Mouse (Mus musculus): ENCODE measurements around the gene Ripor3.

DNA sequence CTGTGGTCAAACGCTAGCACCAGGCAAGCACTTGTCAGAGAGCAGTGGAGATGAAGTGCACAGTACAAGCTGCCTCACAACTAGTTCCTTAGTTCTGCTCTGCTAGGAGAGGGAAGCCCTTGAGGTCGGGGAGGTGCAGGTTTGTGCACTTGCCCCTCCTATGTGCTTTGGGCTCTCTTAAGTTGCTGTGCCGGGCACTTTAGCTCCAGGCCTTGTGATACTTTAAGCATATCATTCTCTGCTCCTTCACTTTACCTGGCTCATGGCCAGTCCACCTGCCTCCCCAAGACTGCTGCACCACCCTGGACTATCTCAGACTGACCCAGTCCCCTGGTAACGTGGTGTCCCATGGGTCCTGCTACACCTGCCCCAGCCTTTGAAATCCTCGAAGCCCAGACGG, 62.4 kb downstream of the Ripor3 start:
- TF ChIP-seq CTCF (conservative IDR thresholded peaks at IDR 0.05 in 1 of 2, IDR thresholded peaks at IDR 0.05 in 1 of 2; ENCODE audit: low read depth in 2 of 2, low read length in 2 of 2): no peak
- TF ChIP-seq BHLHE40 (IDR thresholded peaks at IDR 0.05; ENCODE audit: low read depth, low read length): no peak
- TF ChIP-seq POLR2A (IDR thresholded peaks at IDR 0.05; ENCODE audit: low read depth, low read length): no peak
- no peak for TF ChIP-seq KAT2A (IDR thresholded peaks at IDR 0.05; ENCODE audit: insufficient replicate concordance, low read length)

Measured in CH12.LX (cell line).